Mouse (Mus musculus) hindbrain, embryonic 12.5 days (tissue): ENCODE results near the gene Bcas3. TPM values are rescaled to one million over a fixed set of nuclear protein-coding genes. Genes with fewer than 3 reads are reported as not detected.

ENCODE experiments used
- ATAC-seq: fragments of 200-750 bp; cut with Nextera tagmentation; 2 replicates; pipeline ENCODE4 v1.8.0; 2017; ENCODE audit warnings: moderate TSS enrichment; ENCODE audit not compliant: low FRiP score
- H3K27ac ChIP-seq: fragments of 300-500 bp; sonication (generic); 2 replicates; pipeline ENCODE4 v1.5.1; 2016; ENCODE audit warnings: mild to moderate bottlenecking
- H3K27me3 ChIP-seq: fragments of 300-500 bp; sonication (generic); 2 replicates; pipeline ENCODE4 v1.6.1; 2016; ENCODE audit warnings: mild to moderate bottlenecking
- H3K36me3 ChIP-seq: fragments of 300-500 bp; sonication (generic); 2 replicates; pipeline ENCODE4 v1.6.1; 2016; ENCODE audit warnings: mild to moderate bottlenecking
- H3K4me1 ChIP-seq: fragments of 300-500 bp; sonication (generic); 2 replicates; pipeline ENCODE4 v1.6.1; 2016
- H3K4me2 ChIP-seq: fragments of 300-500 bp; sonication (generic); replicated peaks from 2 replicates; pipeline ENCODE4 v1.6.1; 2016; ENCODE audit warnings: mild to moderate bottlenecking
- H3K4me3 ChIP-seq: fragments of 300-500 bp; sonication (generic); 2 replicates; pipeline ENCODE4 v1.5.1; 2016; ENCODE audit warnings: mild to moderate bottlenecking
- H3K9ac ChIP-seq: fragments of 300-500 bp; sonication (generic); 2 replicates; pipeline ENCODE4 v1.6.1; 2016; ENCODE audit warnings: mild to moderate bottlenecking, moderate library complexity
- H3K9me3 ChIP-seq: fragments of 300-500 bp; sonication (generic); replicated peaks from 2 replicates; pipeline ENCODE4 v1.6.1; 2016; ENCODE audit warnings: mild to moderate bottlenecking
- whole genome bisulfite sequencing: fragments of 180-500 bp; shearing (Covaris S2); methylation state at CpG from one replicate; pipeline ENCODE4 v1.1.7; 2016; 5-methylcytosine and 5-hydroxymethylcytosine counted together
- polyA plus RNA-seq: library from polyadenylated mRNA; unstranded; fragments of >200 nt; fragmentation: Nextera tagmentation; extraction: Ambion mirVana; gene quantifications from 2 replicates; pipeline ENCODE4 v1.2.1, GENCODE M21; 2016

Bcas3 gene
- polyA plus RNA-seq, 1 experiment from 2014 or later, result 33.9 TPM

DNA sequence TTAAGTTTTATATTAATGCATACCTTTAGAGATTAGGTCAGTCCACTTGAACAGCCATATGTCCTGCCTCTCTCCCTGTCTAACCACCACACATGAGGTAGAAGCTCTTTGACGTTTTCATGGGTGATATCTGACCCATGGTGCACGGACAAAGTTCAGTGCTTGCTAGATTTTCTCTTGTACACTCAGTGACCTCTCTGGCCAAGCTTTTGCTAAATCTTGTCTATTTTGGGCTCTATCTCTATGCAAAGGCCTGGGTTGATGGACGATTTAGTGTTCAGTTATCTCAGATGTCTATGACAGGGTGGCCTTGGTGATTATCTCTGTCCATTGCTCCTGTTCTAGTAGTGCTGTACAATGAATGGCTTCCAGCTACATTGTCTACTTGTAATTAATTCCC, 260.6 kb downstream of the Bcas3 start:
- Histone ChIP-seq H3K27me3 (no peaks in the 10 kb centered on the region), H3K9ac (no peak overlapping the region), H3K9me3 (no peaks in the 10 kb centered on the region), H3K27ac (no peak overlapping the region), H3K4me2 (no peak overlapping the region), H3K4me1 (no peaks in the 10 kb centered on the region; the same call in 1 of the 2 replicates), H3K36me3 (no peaks in the 10 kb centered on the region), H3K4me3 (no peak overlapping the region)
- no peak for ATAC-seq
- WGBS, result 77% methylated on average over 3 of the region's 3 CpGs

- no peaks in the 10 kb centered on the region for H3K36me3 ChIP-seq
- ATAC-seq, result no peak
- no peaks in the 10 kb centered on the region for H3K9me3 ChIP-seq
- no peak overlapping the region for H3K9ac ChIP-seq
- no peak overlapping the region for H3K4me2 ChIP-seq
- no peak overlapping the region for H3K27ac ChIP-seq
- H3K27me3 ChIP-seq, result no peaks in the 10 kb centered on the region
- WGBS, result 81% methylated on average over 7 of the region's 7 CpGs
- no peak overlapping the region for H3K4me3 ChIP-seq
- peaks cover 7% of the 10 kb centered on the region for H3K4me1 ChIP-seq
Measured at GRCm38 (mm10) chr11:85614431-85614830, 261.5 kb downstream of the Bcas3 start.

DNA sequence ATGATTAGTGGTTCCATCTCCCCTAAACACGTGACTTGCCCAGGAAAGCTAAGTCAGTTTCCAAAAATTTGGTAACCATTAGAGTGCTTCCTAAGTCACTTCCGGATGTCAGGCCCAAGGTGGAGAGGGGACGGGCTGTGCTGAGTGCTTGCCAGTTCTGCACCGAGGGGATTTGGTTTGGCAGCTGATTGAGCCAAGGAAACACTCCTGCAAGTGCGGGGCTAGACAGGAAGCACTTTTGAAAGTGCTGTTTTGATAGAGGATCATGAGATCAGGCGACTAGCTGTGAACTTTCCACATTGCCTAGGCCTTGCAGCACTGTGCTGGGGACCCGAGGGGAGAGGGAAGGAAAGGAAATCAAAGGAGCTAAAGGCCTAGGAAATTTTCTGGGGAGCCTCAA, 262.5 kb downstream of the Bcas3 start:
- Histone ChIP-seq H3K9me3 (no peaks in the 10 kb centered on the region), H3K27ac (no peak overlapping the region), H3K4me1 (peaks cover 7% of the 10 kb centered on the region), H3K9ac (no peak overlapping the region), H3K4me2 (no peak overlapping the region), H3K4me3 (no peak overlapping the region), H3K27me3 (no peaks in the 10 kb centered on the region), H3K36me3 (no peaks in the 10 kb centered on the region)
- ATAC-seq, result no peak
- 73% methylated on average over 7 of the region's 7 CpGs for WGBS

GRCm38 (mm10) chr11:85621486-85621885, 268.5 kb downstream of the Bcas3 start:
- no peak overlapping the region for H3K4me2 ChIP-seq
- ATAC-seq, result no peak
- H3K4me3 ChIP-seq, result no peak overlapping the region
- no peaks in the 10 kb centered on the region for H3K9me3 ChIP-seq
- H3K27me3 ChIP-seq, result peaks cover 2% of the 10 kb centered on the region; the same call in 1 of the 2 replicates
- 33% methylated on average over 2 of the region's 2 CpGs for WGBS
- H3K36me3 ChIP-seq, result no peaks in the 10 kb centered on the region
- peaks cover 17% of the 10 kb centered on the region for H3K4me1 ChIP-seq
- H3K27ac ChIP-seq, result no peak overlapping the region
- no peak overlapping the region for H3K9ac ChIP-seq

DNA sequence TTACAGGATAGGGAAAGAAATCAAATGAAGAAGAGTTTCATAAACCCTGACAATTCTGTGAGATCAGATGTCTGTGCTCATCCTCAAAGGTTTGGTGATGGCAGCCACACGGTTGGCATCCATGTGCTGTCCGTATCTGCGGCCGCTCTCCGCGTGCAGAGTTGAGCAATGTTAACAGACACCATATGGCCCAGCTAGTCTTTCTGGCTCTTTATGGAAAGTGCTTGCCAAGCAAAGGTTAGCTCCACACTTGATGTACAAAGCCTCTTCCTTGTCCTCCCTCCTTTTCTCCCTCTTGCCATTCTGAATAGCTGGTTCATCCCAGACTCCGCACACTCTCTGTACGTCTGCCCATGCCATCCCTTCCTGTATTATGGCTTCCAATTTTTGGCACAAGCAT, 269.0 kb downstream of the Bcas3 start:
- Histone ChIP-seq H3K4me1 (peaks cover 17% of the 10 kb centered on the region), H3K9ac (no peak overlapping the region), H3K27ac (no peak overlapping the region), H3K9me3 (no peaks in the 10 kb centered on the region), H3K36me3 (no peaks in the 10 kb centered on the region), H3K4me2 (no peak overlapping the region), H3K4me3 (no peak overlapping the region), H3K27me3 (peaks cover 2% of the 10 kb centered on the region; the same call in 1 of the 2 replicates)
- WGBS, result 77% methylated on average over 8 of the region's 8 CpGs
- no peak for ATAC-seq

- ATAC-seq, result no peak
- H3K4me1 ChIP-seq, result peaks cover 22% of the 10 kb centered on the region
Measured at GRCm38 (mm10) chr11:85625206-85625605, 272.2 kb downstream of the Bcas3 start.

GRCm38 (mm10) chr11:85626846-85627245, 273.9 kb downstream of the Bcas3 start:
- Histone ChIP-seq H3K27ac (no peak overlapping the region), H3K4me3 (no peak overlapping the region), H3K9me3 (no peaks in the 10 kb centered on the region), H3K4me1 (peaks cover 19% of the 10 kb centered on the region), H3K36me3 (no peaks in the 10 kb centered on the region), H3K27me3 (peaks cover 2% of the 10 kb centered on the region; the same call in 1 of the 2 replicates), H3K4me2 (no peak overlapping the region), H3K9ac (no peak overlapping the region)
- ATAC-seq, result no peak
- WGBS, result 77% methylated on average over 2 of the region's 2 CpGs

More at GRCm38 (mm10) chr11:85625206-85625605, 272.2 kb downstream of the Bcas3 start:
- Histone ChIP-seq H3K27ac (no peak overlapping the region), H3K36me3 (no peaks in the 10 kb centered on the region), H3K4me2 (no peak overlapping the region), H3K4me3 (no peak overlapping the region), H3K9me3 (no peaks in the 10 kb centered on the region), H3K27me3 (peaks cover 2% of the 10 kb centered on the region; the same call in 1 of the 2 replicates), H3K9ac (no peak overlapping the region)
- WGBS, result 49% methylated on average over 5 of the region's 5 CpGs

- ATAC-seq, result no peak
- Histone ChIP-seq H3K27me3 (no peaks in the 10 kb centered on the region; the same call in 1 of the 2 replicates), H3K9me3 (no peaks in the 10 kb centered on the region), H3K9ac (no peak overlapping the region), H3K27ac (no peak overlapping the region), H3K4me3 (no peak overlapping the region), H3K36me3 (no peaks in the 10 kb centered on the region), H3K4me1 (peaks cover 15% of the 10 kb centered on the region), H3K4me2 (no peak overlapping the region)
- WGBS, result 83% methylated on average over 3 of the region's 3 CpGs
Measured at GRCm38 (mm10) chr11:85627405-85627804, 274.4 kb downstream of the Bcas3 start.

DNA sequence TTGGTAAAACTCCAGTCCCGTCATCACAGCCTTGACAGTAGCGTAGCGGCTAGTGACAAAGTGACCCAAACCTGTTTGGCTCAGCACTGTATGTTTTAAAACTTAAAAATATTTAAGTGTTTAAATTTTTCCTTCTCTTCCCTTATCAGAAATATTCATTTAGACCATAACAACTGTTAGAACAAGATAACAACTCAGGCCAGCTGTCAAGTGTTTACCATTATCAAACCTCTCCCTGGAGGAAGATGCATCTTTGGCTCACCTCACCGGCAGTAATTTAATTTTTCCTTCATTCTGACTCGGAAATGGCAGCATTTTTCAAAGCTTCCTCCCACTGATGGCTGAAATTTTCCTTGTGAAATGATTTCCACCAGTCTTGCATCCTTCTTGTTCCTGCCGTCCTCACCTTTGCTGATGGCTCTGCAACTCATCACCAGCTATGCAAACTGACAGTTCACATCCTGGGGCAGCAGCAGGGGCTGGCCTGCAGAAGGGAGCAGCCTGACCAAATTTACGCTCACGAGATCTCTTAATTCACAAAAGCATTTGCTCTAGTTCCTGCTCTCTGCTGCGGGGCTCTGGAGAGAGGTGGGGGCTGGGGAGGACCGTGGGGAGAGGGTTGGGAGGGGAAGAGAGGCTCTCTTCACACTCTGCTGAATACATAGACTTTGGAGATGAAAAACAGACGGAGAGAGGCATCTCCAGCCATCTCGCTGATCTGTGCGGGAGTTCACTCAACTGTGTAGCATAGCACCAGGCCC, 275.5 kb downstream of the Bcas3 start:
- Histone ChIP-seq H3K27ac (0 out of 2 replicates have a peak overlapping the region, but pooled peaks have one; percentile 18), H3K27me3 (peaks cover under 1% of the 10 kb centered on the region; the same call in 1 of the 2 replicates), H3K4me2 (0 out of 2 replicates have a peak overlapping the region, but pooled peaks have one; percentile 13), H3K4me3 (no peak overlapping the region), H3K36me3 (no peaks in the 10 kb centered on the region), H3K9ac (no peak overlapping the region), H3K9me3 (no peaks in the 10 kb centered on the region), H3K4me1 (peaks cover 22% of the 10 kb centered on the region)
- WGBS, result 38% methylated on average over 13 of the region's 13 CpGs
- peak; percentile 56; the same call in 1 of the 2 replicates for ATAC-seq

DNA sequence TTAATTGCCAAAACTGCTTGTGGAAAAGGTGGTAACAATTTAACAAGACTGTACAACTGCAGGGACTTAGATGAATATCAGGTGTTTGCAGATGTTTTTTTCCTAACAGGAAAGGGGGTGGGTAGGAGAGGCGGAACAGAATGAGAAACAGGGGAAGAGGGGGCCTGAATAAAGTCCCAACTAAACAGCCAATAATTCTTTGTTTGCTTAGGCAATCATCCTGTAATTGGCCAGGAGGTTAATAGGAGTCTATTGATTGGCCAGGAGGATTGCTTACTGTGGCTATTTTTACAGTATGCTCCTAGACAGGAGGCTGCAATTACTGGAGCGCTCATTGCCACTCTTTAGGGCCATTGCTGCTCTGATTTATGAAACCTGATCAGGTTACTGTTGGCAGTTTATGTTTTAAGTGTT, 279.6 kb downstream of the Bcas3 start:
- no peak overlapping the region for H3K4me3 ChIP-seq
- peaks cover 22% of the 10 kb centered on the region for H3K4me1 ChIP-seq
- H3K36me3 ChIP-seq, result no peaks in the 10 kb centered on the region
- ATAC-seq, result no peak
- no peak overlapping the region for H3K4me2 ChIP-seq
- H3K27me3 ChIP-seq, result 0 out of 2 replicates have a peak, but pooled peaks cover 3% of the 10 kb centered on the region
- no peak overlapping the region for H3K27ac ChIP-seq
- H3K9me3 ChIP-seq, result no peaks in the 10 kb centered on the region
- 72% methylated on average over 2 of the region's 2 CpGs for WGBS
- no peak overlapping the region for H3K9ac ChIP-seq

DNA sequence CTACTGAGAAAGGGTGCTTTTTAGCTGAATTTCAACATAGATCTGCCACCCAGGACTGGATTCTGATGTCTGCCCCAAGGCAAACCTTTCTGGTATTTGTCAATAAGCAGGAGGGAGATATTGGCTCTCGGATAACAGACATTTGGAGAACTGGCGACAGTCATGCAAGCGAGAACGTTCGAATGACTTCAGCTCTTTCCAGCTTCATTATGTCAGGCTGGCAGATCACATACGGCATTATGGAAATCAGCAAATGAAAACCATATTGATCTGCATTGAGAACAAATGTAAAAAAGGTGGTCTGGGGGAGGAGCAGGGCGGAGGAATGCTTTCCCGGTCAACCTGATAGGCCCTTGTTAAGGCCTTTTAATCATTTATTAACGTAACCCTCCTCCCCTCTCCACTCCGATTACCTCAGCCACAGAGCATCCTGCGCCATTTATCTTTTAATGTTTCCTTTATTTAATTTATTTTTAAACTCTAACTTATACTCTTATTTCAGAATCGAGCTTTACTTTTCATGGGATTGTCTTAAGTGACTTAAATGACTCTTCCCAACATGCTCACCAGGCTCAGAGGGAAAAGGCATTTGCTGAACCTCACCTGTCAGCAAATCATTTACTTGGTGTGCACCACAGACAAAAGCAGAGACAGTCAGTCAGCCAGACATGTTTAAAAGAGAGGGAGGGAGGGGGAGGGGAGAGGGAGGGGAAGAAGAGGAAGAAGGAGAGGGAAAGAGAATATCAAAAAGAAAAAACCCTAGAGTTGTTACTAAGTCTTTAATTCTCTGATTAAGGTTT, 285.9 kb downstream of the Bcas3 start:
- Histone ChIP-seq H3K4me2 (no peak overlapping the region), H3K4me3 (no peak overlapping the region), H3K9ac (no peak overlapping the region), H3K4me1 (peaks cover 29% of the 10 kb centered on the region), H3K27me3 (no peaks in the 10 kb centered on the region), H3K27ac (no peak overlapping the region), H3K9me3 (no peaks in the 10 kb centered on the region), H3K36me3 (no peaks in the 10 kb centered on the region)
- no peak for ATAC-seq
- WGBS, result 56% methylated on average over 12 of the region's 12 CpGs

GRCm38 (mm10) chr11:85640659-85641058, 287.7 kb downstream of the Bcas3 start:
- no peaks in the 10 kb centered on the region for H3K27me3 ChIP-seq
- H3K4me3 ChIP-seq, result 0 out of 2 replicates have a peak overlapping the region, but pooled peaks have one; percentile 2
- H3K4me1 ChIP-seq, result peaks cover 38% of the 10 kb centered on the region
- H3K9me3 ChIP-seq, result no peaks in the 10 kb centered on the region
- peak overlapping the region; percentile 75 for H3K27ac ChIP-seq
- H3K9ac ChIP-seq, result no peak overlapping the region
- no peaks in the 10 kb centered on the region for H3K36me3 ChIP-seq
- WGBS, result 31% methylated on average over 5 of the region's 5 CpGs
- 0 out of 2 replicates have a peak, but pooled peaks have one; percentile 54 for ATAC-seq
- peak overlapping the region; percentile 39 for H3K4me2 ChIP-seq
